Mouse (Mus musculus) stomach, postnatal 0 days (tissue): ENCODE data around the gene Trim16.

Source experiments
- CTCF ChIP-seq: IDR thresholded peaks from 2 replicates; pipeline ENCODE4 v1.5.1; 2016; ENCODE audit warnings: antibody characterized with exemption, low read depth, mild to moderate bottlenecking, moderate library complexity
- EP300 ChIP-seq: optimal IDR thresholded peaks from 2 replicates; pipeline ENCODE3; 2016; ENCODE audit warnings: antibody characterized with exemption

GRCm38 (mm10) chr11:62891763-62892162 lies 71.7 kb downstream of the Trim16 start:
- no peak for TF ChIP-seq CTCF
- no peak for TF ChIP-seq EP300
